Mouse (Mus musculus) fibroblast of lung, adult 2 months (primary cell): ENCODE measurements around the gene Foxp1.

Experiments used
- DNase-seq: peaks from one replicate; pipeline ENCODE4 v3.0.0-alpha.2; 2011; ENCODE audit warnings: low read depth

Foxp1 gene

DNA sequence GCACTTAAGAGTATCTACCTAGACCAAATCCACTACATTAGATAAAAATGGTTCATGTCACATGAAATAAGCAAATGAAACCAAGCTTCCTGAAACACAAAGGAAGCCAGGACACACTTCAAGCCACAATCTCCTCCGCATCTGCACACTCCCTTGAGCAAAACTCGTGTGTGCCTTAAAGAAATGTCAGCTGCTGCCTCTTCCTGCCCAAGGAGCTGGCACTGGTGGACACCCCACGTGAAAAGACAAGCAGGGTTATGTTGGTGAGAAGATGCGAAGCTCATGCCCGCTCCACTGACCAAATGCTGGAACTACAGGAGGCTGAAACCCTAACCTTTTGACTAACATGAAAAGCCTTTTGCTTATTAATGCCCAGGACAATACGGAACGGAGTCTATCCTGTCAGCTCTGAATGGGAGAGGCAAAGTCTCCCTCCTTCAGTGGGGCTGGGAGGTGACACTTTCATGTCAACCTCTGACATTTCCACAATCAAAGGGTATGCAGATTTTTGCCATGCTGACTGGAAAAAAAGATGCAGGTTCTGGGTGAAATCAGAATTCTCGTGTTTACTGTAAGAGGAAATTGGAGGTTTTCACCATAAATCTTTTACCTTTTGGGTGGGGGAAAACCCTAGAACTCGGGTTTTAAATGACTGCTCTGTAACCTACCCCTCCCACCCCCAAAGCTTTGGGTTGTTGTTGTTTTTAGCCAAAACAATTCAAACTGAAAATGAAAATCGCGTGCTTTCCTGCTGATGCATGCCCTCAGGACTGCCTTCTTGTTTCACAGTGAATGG, 261.4 kb downstream of the Foxp1 start:
- no peak for DNase-seq

DNA sequence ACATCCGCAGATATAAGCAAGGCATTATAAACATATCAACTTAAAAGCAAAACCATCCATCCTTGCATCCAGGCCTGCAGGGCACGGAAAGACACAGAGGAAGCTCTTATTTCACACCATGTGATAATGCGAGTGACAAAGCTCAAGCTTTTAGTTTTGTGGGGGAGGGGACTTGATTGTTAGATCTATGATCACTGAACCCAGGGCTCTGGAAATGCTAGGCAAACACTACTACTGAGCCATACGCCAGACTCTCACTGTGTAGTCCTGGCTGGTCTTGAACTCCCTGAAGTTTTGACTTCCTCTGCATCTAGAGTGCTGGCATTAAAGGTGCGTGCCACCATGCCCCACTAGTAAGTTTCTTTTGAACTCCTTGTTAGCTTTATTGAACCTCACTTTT, 264.2 kb downstream of the Foxp1 start:
- no peak for DNase-seq

DNA sequence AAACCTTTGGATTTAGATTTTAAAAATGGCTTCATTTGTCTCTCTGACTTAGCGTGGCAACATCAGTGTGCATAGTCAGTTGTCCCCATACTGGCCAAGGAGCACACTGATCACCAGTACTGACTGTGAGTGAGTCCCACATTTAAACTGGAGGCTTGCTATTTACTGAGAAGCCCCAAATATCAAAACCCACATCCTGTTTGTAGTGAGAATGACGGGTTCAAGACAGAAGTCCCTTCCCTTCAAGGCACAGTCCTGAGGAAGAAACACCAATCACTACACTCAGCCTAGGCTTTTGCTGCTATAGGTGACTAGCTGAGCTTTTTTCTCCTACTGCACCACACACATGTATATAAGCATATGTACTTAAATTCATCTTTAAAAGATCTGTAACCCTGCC, 264.8 kb downstream of the Foxp1 start:
- no peak for DNase-seq

DNA sequence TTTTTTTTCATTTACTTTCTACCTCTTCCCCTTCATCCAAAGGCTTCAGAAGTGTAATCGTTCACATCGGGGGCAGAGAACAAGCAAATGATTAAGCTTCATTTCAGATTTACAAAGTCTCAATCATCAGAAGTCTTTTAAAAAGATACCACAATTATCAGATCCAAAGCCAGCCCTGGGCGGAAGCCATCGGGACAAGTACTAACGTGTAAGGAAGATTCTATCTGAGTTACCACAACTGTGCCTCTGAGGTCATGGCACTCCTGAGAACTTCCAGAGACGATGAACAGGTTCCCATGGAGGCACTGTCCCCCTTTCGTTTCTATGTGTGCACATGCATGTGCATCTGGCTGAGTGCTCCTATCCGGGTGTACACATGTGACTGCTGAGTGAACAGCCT, 269.2 kb downstream of the Foxp1 start:
- DNase-seq: no peak

DNA sequence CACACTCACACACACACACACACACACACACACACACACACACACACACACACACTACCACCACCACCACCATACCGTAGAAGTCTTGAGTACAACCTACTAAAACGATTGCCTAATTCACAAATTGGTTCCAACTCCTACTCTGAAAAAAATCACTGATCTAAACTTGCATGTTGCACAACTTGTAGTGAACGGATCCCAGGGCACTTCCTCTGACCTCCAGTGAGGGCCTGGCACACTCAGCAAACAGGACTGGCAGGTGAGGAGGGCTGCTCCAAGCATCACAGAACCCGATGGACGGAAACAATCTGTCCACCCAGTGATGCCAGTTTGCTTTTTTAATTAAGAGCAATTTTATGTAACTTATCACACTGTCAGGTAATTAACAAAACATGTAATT, 269.7 kb downstream of the Foxp1 start:
- DNase-seq: no peak

DNA sequence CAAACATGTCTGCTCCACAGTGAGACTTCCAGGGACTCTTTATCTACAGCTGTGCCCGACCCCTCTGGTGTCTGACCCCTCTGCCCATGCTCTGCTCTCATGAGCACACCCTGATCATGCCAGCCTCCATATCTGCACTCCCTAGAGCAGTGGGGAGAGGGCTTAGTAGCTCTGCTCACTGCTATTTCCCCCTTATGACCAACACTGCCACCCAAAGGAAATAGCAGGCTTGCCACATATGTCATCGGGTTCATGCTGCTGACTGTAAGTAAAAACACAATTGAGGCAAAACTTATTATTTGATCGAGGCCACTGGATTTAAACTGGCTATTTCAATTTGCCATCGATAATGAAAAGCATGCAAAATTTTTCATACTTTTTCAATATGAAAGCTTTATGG, 270.6 kb downstream of the Foxp1 start:
- no peak for DNase-seq

DNA sequence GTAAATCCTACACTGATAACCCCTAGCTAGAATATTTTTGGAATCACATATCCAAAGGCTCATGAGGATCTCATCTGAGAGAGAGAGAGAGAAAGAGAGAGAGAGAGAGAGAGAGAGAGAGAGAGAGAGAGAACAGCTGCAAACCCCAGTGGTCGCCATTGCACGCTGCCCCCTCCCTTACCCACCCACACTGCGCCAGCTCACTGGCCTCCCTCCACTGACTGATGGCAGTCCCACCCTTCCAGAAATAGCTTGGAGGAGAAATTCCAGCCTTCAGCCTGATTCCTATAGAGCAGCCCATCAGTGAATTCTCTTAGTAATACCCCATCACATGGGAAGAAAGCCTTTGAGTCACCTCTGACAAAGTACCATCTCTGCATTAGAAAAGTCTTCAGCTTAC, 271.3 kb downstream of the Foxp1 start:
- no peak for DNase-seq

DNA sequence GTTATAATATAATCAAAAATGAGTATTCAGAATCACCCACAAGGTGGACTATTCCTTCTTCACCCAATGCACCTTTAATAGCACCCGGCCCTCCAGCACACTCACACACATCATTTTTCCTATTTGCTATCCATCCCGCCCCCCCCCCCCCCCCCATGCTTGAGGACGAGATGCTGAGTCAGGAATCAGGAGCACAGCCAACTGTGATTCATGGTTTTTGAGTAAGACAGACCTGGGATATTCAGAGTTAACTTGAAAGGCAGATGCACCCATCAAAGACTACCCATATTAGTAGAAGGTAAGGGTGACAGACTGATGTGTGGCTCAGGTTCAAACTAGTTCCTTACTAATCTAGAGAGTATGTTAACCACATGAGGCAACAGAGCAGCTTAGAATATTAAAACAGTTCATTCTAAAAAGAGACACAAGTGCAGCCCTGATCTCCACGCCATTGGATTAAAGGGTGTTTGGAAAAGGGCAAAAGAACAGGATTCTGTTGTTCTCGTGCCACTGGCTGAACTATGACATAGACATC, 273.0 kb downstream of the Foxp1 start:
- DNase-seq: no peak

DNA sequence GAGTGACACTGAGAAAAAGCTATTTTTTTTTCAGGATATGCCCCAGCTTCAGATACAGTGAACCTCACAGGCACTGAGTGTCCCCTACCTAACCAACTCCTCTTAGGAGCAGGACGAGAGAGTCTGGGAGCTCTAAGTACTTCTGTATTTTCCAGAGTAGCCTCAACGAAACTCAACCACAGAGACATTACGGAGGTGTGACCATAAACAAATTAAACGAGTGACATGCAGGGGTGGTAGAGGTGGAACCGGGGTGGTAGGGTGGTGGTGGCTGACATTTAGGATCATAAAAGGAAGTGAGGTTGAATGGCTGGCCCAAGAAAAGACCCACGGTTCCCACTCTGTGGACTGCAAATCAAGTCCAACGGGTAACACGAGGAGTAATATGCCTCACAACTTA, 274.1 kb downstream of the Foxp1 start:
- no peak for DNase-seq

DNA sequence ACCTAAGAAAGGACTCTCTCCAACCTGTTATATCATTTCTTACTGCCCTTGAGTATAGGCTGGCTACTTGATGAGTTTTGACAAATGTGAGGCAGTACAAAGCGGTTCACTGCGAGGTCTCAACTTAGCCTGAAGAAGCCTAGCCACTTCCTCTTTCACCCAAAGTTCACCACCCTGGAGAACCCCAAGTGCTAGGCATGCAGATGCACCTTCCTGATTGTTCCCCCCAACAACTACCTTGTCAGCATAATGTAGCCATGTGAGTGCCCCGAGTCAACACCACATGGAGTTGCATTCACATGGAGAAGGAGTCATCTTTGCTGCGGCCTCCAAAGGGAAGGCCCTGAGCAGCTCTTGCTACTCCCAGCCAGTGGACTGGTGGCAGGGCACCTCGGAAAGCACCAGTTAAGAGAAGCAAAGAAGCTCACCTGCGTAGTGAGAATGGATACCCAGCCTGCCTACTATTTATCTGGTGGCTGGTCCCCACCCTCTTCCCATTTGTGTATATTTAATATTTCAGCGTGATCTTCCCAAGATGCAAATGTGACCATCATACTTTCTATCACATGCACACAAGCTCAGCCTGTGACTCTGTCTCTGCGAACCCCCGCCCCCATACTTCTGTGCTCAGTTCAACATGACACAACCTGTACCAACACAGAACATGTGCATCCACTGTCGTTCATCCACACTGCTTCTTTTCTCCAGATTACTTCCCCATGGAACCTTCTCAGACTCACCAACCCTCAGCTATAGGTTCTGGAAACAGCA, 280.7 kb downstream of the Foxp1 start:
- no peak for DNase-seq

DNA sequence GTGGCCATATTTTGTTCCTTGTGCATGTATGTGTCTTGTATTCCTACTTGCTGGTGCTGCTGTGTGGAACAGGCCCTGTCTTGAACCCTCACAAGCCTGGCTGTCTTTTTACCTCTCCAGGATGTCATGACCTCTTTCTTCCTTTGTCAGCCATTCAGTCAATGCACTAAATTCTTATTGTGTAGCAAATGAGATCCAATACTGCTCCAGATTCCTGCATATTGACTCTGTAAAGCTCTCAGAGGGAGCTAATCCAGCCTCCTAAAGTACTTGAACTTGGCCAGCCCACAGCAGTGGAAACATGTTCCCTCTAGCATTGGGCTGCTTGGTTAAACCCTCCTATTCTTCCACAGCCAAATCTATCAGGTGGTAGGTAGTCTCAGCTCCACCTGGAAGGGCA, 281.8 kb downstream of the Foxp1 start:
- DNase-seq: no peak

DNA sequence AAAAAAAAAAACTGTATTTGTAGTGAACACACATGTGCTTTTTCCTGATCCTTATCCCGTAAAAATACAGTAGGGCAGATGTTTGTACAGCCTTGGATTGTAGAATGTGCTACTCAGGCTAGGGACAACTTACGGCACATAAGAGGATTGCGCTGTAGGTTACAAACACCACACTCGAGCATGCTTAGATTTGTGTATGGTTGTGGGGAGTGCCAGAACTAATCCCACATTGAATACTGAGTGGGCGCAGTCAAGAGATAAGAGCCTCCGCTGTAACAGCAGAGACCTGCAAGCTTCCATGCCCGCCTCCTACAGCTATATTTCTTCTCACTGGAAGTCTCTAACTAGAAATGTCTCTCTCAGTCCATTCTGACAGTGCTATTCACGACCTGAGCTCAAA, 286.9 kb downstream of the Foxp1 start:
- DNase-seq: no peak

DNA sequence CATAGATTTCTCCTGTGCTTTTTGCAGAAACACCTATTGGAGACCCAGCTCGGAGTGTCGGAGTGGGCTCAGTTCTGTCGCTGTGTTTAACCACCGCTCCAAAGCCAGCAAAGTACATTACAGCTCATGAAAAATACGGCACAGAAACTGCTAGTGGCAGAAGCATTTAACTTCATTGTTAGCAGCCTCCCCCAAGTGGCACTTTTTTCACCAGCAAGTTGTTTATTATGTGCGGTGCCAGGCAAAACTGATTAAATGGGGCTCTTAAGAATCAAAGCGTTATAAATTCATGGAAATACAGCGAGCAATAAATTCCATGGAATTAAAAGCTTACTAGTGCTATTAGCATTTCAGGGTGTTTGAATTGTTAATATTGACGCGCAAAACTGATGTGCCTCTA, 289.1 kb downstream of the Foxp1 start:
- DNase-seq: no peak

DNA sequence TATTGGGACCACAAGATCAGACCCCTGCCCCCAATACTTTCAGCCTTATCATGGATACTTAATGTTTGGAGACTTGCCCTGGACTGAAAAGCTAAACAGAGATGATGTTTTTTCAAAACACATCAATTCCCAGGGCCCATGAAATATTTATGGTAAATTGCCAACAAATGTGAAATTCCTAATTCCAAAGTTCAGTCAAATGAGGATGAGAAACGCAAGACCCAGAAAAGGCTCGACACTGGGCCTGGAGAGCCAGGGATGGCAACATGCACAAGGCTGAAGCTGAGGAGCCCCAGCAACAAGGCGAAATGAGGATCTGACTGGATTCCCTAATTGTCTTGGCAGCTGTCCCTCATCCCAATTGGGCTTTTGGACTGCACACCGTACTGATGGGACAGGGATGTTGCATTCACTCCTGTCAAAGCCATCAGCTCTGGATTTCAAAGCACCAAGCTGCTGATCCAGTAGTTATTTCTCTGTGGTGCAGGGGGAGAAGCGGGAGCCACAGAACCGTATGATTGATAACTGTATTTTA, 294.1 kb downstream of the Foxp1 start:
- DNase-seq: no peak

DNA sequence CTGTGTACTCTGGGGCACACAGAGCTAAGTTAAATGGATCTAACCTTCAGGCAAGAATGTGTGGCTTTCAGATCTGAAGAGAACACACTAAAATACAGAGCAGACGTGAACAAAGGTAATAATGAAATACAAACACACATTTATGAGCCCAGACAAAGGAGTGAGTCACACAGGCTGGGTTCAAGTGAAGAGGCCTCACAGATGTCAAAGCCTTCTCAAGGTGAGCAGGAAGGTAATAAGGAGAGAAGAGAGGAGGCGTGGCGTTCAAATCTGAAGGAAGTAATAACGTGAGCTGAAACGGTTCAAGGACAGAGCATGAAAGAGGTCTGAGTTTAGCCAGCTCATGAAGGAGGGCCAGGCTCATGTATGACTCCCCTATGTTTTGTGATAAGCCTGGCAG, 301.4 kb downstream of the Foxp1 start:
- no peak for DNase-seq

DNA sequence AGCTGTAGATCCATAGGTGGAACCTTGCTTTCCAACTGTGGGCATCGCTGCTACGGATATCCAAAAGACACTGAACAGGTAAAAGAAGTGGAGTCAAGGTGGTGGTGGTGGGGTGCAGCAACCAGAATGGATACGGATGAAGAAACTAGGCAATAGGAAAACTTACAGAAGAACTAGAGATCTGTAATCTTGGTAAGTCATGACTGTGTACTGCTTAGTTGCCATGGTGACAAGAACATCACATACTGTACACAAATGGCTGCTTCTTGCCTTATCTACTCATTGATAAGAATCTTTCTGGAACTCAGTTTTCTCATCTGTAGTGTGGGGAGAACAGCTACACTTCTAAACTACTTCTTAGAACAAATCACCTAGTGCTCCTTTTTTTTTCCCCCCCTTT, 302.0 kb downstream of the Foxp1 start:
- no peak for DNase-seq

DNA sequence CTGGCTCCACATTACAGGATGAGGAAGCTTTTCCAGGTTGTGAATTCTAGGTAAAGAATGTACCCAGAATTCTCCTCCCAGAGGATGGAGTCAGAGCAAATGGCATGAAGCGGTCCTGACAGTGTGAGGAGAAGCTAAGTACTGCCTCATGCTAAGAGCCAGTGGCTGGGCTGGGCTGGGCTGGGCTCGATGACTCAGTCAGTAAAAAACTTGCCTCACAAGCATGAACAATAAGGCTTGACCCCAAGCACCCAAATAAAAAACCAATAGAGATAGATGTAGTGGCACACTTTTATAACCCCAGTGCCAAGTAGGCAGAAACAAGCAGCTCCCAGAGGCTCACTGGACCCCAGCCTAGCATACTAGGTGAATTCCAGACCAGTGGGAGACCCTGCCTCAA, 304.7 kb downstream of the Foxp1 start:
- no peak for DNase-seq

DNA sequence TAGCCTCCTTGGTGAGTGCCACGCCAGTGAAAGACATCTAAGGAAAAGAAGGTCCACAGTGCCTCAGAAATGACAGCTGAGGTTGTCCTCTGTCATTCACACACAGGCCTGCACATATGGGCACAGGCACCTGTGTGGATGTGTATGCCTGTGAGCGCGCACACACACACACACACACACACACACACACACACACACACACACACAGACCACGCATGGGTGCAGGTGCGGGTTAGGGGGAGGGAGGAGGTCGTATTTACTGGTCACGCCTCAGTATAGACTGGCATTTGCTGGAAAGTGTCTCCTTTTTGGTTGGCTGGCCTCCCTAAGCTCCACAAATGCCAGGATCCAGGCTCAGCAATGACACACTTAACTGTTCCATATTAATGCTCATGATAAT, 305.4 kb downstream of the Foxp1 start:
- DNase-seq: no peak

DNA sequence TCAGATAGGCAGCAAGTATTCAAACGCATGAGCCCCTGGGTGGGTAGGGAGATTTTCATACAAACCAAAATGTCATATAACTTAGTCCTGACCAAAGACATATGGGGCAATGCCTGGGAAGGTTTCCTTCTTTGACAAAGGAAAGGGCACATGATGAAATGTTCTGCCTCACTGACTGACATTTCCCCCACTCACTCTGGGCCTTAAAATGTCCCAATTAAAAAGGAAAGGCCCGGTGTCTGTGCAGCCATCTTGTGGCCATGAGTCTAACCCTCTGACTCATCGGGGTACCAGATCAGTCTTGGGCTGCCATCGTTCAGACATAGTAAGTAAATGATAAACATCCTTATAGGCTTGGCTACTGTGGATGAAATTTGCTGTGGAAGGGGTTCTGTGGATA, 310.1 kb downstream of the Foxp1 start:
- no peak for DNase-seq

DNA sequence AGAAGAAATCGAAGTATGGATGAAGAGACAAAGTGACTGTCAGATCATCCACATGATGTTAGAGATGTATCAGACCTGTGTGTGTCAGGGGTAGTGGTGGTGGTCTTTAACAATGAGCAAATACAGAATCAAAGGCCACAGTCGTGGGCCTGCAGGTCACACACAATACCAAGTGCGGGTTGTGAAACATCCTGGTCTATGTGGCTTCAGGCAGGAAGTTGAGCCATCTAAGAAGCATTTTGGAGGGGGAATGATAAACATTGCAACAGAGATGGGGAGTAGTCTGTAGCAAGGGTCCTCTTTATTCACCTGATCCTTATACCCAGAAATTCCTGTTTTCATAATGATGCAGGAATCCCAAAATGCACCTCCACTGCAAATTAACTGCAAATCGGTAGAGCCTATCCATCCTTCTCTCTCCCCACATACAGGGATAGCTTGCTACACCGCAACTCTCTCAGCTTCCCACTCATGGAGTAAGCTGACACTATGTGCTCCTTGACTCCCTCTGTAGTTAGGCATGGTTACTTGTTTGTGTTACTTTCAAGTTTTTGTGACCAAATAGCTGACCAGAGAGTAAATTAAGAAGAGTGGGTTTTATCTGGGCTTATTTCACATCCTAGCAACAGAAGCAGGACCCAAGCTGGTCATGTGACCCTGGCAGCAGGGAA, 310.7 kb downstream of the Foxp1 start:
- DNase-seq: no peak

DNA sequence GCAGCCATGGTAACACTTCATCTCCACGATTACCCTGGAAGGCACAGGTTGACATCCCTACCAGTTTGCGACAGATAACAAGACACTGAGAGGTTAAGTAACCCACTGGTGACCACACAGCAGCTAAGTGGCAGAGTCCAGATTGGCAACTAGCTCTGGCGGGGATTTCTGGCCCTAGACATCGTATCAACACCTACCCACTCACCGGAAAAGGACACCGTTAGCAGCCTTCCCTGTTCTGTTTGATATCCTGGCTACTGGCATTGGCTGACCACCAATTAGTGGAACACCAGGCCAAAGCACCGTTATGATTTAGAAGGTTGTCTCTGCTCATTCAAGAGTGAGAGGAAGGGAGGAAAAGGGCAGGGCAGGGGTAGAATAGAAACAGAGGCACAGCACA, 312.4 kb downstream of the Foxp1 start:
- no peak for DNase-seq

DNA sequence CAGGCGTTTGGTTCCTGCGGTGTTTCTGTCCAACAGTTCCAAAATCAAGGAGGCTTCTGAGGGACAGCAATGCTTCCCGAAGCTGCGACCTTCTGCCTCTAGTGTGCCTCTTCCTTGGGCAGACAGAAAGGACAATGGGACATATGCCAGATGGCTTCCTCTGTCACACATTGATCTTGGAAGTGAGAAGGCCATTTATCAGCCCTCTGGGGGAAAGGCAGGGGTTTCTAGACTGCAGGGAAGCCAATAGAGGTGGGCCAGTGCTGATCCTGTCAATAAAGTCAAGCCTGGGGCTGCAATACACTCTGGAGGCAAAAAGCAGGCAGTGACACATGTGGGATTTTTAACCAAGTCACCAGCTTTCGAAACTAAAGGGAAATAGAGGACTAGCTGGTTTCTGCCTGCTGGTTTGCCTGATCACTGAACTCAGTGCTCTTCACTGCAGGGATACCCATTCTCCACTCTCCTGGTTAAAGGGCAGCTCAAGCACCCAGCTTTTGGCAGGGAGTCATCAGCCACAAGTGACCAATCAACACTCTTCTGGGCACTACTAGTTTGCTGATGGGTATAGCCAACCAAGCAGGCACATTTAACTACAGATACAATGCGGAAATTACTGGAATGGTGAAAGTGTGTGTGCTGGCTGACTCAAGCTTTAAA, 315.2 kb downstream of the Foxp1 start:
- no peak for DNase-seq
